Mouse (Mus musculus) kidney, embryonic 14.5 days (tissue): ENCODE measurements around the gene Cmtm5. TPM values are rescaled to one million over a fixed set of nuclear protein-coding genes. Genes with fewer than 3 reads are reported as not detected.
"Not testable (repeated sequence)": the region's sequence is repeated elsewhere in the genome, so short reads cannot be mapped to it uniquely, and the experiment has no call there.

ENCODE experiments used
- ATAC-seq: fragments of 200-750 bp; cut with Nextera tagmentation; 2 replicates; pipeline ENCODE4 v1.8.0; 2017; ENCODE audit warnings: moderate number of reproducible peaks, mild to moderate bottlenecking, moderate TSS enrichment, moderate library complexity; ENCODE audit not compliant: low FRiP score, low TSS enrichment
- H3K27ac ChIP-seq: fragments of 300-500 bp; sonication (generic); 2 replicates; pipeline ENCODE4 v1.5.1; 2014; ENCODE audit warnings: low read depth, mild to moderate bottlenecking, low read length, moderate library complexity, mixed read lengths
- H3K27me3 ChIP-seq: fragments of 300-500 bp; sonication (generic); 2 replicates; pipeline ENCODE4 v1.6.1; 2014; ENCODE audit warnings: mild to moderate bottlenecking, low read length; ENCODE audit not compliant: control insufficient read depth, insufficient read depth
- H3K36me3 ChIP-seq: fragments of 300-500 bp; sonication (generic); 2 replicates; pipeline ENCODE4 v1.6.1; 2014; ENCODE audit warnings: low read length, mixed read lengths; ENCODE audit not compliant: control insufficient read depth, insufficient read depth
- H3K4me1 ChIP-seq: fragments of 300-500 bp; sonication (generic); 2 replicates; pipeline ENCODE4 v1.6.1; 2014; ENCODE audit warnings: low read length, mixed read lengths; ENCODE audit not compliant: control insufficient read depth, insufficient read depth
- H3K4me2 ChIP-seq: fragments of 300-500 bp; sonication (generic); replicated peaks from 2 replicates; pipeline ENCODE4 v1.6.1; 2014; ENCODE audit warnings: low read depth, mild to moderate bottlenecking, low read length
- H3K4me3 ChIP-seq: fragments of 300-500 bp; sonication (generic); 2 replicates; pipeline ENCODE4 v1.5.1; 2014; ENCODE audit warnings: mild to moderate bottlenecking, low read length
- H3K9ac ChIP-seq: fragments of 300-500 bp; sonication (generic); 2 replicates; pipeline ENCODE4 v1.6.1; 2014; ENCODE audit warnings: low read depth, mild to moderate bottlenecking, low read length, moderate library complexity
- H3K9me3 ChIP-seq: fragments of 300-500 bp; sonication (generic); 2 replicates; pipeline ENCODE4 v1.6.1; 2016; ENCODE audit warnings: low read length; ENCODE audit not compliant: control insufficient read depth
- WGBS: fragments of 180-500 bp; shearing (Covaris S2); extraction: QIAGEN DNeasy Blood & Tissue Kit; methylation state at CpG from one replicate; pipeline ENCODE4 v1.1.7; 2014; 5-methylcytosine and 5-hydroxymethylcytosine counted together
- polyA plus RNA-seq: library from polyadenylated mRNA; unstranded; fragments of >200 nt; fragmentation: Nextera tagmentation; extraction: Ambion mirVana; gene quantifications from 2 replicates; pipeline ENCODE4 v1.2.1, GENCODE M21; 2014

Gene Cmtm5
- polyA plus RNA-seq, 1 experiment from 2014 or later: 0.89 TPM

- no peak overlapping the region for H3K27ac ChIP-seq
- H3K9me3 ChIP-seq: no peaks in the 10 kb centered on the region
- no peak overlapping the region for H3K9ac ChIP-seq
- WGBS: 74% methylated on average over 3 of the region's 3 CpGs
- no peaks in the 10 kb centered on the region for H3K27me3 ChIP-seq
- no peaks in the 10 kb centered on the region for H3K36me3 ChIP-seq
- peaks cover 17% of the 10 kb centered on the region for H3K4me1 ChIP-seq
- H3K4me2 ChIP-seq: no peak overlapping the region
- ATAC-seq: no peak
- H3K4me3 ChIP-seq: no peak overlapping the region
These were observed 4.1 kb downstream of the Cmtm5 start for GRCm38 (mm10) chr14:54940176-54940530.

- ATAC-seq: no peak
- Histone ChIP-seq H3K4me2 (no peak overlapping the region), H3K4me1 (peaks cover 14% of the 10 kb centered on the region), H3K36me3 (no peaks in the 10 kb centered on the region), H3K27ac (no peak overlapping the region), H3K27me3 (no peaks in the 10 kb centered on the region), H3K9ac (no peak overlapping the region), H3K9me3 (no peaks in the 10 kb centered on the region), H3K4me3 (no peak overlapping the region)
- 67% methylated on average over 13 of the region's 13 CpGs for WGBS
These were observed 5.2 kb downstream of the Cmtm5 start for GRCm38 (mm10) chr14:54941024-54941978.

- no peaks in the 10 kb centered on the region for H3K36me3 ChIP-seq
These were observed 6.4 kb downstream of the Cmtm5 start for GRCm38 (mm10) chr14:54942479-54942878.

GRCm38 (mm10) chr14:54943971-54944370 is 7.9 kb downstream of the Cmtm5 start:
- H3K4me2 ChIP-seq: no peak overlapping the region
- 0 out of 2 replicates have a peak, but pooled peaks cover 8% of the 10 kb centered on the region for H3K4me1 ChIP-seq
- H3K27me3 ChIP-seq: no peaks in the 10 kb centered on the region
- WGBS: 94% methylated on average over 7 of the region's 7 CpGs
- no peak overlapping the region for H3K4me3 ChIP-seq
- no peak for ATAC-seq
- H3K9me3 ChIP-seq: no peaks in the 10 kb centered on the region
- H3K9ac ChIP-seq: no peak overlapping the region
- no peak overlapping the region for H3K27ac ChIP-seq
- H3K36me3 ChIP-seq: no peaks in the 10 kb centered on the region

More at GRCm38 (mm10) chr14:54942479-54942878, 6.4 kb downstream of the Cmtm5 start:
- WGBS: 93% methylated on average over 8 of the region's 8 CpGs
- H3K9me3 ChIP-seq: no peaks in the 10 kb centered on the region
- H3K4me2 ChIP-seq: no peak overlapping the region
- no peaks in the 10 kb centered on the region for H3K27me3 ChIP-seq
- no peak for ATAC-seq
- H3K4me3 ChIP-seq: no peak overlapping the region
- no peak overlapping the region for H3K27ac ChIP-seq
- H3K4me1 ChIP-seq: 0 out of 2 replicates have a peak, but pooled peaks cover 8% of the 10 kb centered on the region
- no peak overlapping the region for H3K9ac ChIP-seq

- 75% methylated on average over 2 of the region's 2 CpGs for WGBS
These were observed 8.9 kb downstream of the Cmtm5 start for GRCm38 (mm10) chr14:54944939-54945338.

GRCm38 (mm10) chr14:54945975-54946704 is 10.1 kb downstream of the Cmtm5 start:
- Histone ChIP-seq H3K27ac (no peak overlapping the region), H3K36me3 (no peaks in the 10 kb centered on the region), H3K4me2 (no peak overlapping the region), H3K4me1 (no peaks in the 10 kb centered on the region), H3K9me3 (no peaks in the 10 kb centered on the region), H3K9ac (no peak overlapping the region), H3K27me3 (no peaks in the 10 kb centered on the region), H3K4me3 (no peak overlapping the region)
- WGBS: 55% methylated on average over 19 of the region's 19 CpGs
- ATAC-seq: no peak

More at GRCm38 (mm10) chr14:54944939-54945338, 8.9 kb downstream of the Cmtm5 start:
- Histone ChIP-seq H3K4me2 (no peak overlapping the region), H3K36me3 (no peaks in the 10 kb centered on the region), H3K27ac (no peak overlapping the region), H3K27me3 (no peaks in the 10 kb centered on the region), H3K9ac (no peak overlapping the region), H3K9me3 (no peaks in the 10 kb centered on the region), H3K4me3 (no peak overlapping the region), H3K4me1 (0 out of 2 replicates have a peak, but pooled peaks cover under 1% of the 10 kb centered on the region)
- no peak for ATAC-seq

- not testable (repeated sequence) for H3K27me3 ChIP-seq, H3K27ac ChIP-seq, H3K36me3 ChIP-seq, H3K9ac ChIP-seq, H3K4me1 ChIP-seq, H3K9me3 ChIP-seq, H3K4me3 ChIP-seq, H3K4me2 ChIP-seq, ATAC-seq
- WGBS: 81% methylated on average over 10 of the region's 11 CpGs
These were observed 10.9 kb downstream of the Cmtm5 start for GRCm38 (mm10) chr14:54947008-54947407.

- Histone ChIP-seq H3K4me2 (no peak overlapping the region), H3K27me3 (no peaks in the 10 kb centered on the region), H3K36me3 (no peaks in the 10 kb centered on the region), H3K9ac (no peak overlapping the region), H3K4me3 (no peak overlapping the region), H3K9me3 (no peaks in the 10 kb centered on the region), H3K4me1 (no peaks in the 10 kb centered on the region), H3K27ac (no peak overlapping the region)
- no peak for ATAC-seq
- 79% methylated on average over 9 of the region's 9 CpGs for WGBS
These were observed 12.7 kb downstream of the Cmtm5 start for GRCm38 (mm10) chr14:54948781-54949180.

- no peak overlapping the region for H3K9ac ChIP-seq
- no peaks in the 10 kb centered on the region for H3K36me3 ChIP-seq
- no peaks in the 10 kb centered on the region for H3K4me1 ChIP-seq
- H3K27me3 ChIP-seq: no peaks in the 10 kb centered on the region
- no peak overlapping the region for H3K4me3 ChIP-seq
- no peak overlapping the region for H3K27ac ChIP-seq
- H3K4me2 ChIP-seq: no peak overlapping the region
- H3K9me3 ChIP-seq: no peaks in the 10 kb centered on the region
- 66% methylated on average over 12 of the region's 12 CpGs for WGBS
- ATAC-seq: no peak
These were observed 14.4 kb downstream of the Cmtm5 start for GRCm38 (mm10) chr14:54950493-54950892.
